Comparison of ENCODE assay signal across 35 mouse cellular contexts in genomic region chr1:78155796-78156195, GRCm38 (mm10). TPM values are rescaled to one million over a fixed set of nuclear protein-coding genes. Genes with fewer than 3 reads are reported as not detected.
DNase-seq lines count a peak whose midpoint lies in the region; ATAC-seq and TF ChIP-seq lines count a peak whose summit lies in the region.
"Had no signal": no experiment of that assay in that cellular context is flagged by ENCODE, and none has a peak within 500 bp of the region (broad histone marks: within the 10 kb centered on the region; RNA-seq: fewer than 3 reads in every experiment).

No protein-coding gene starts in this region.

- H3K27ac ChIP-seq in kidney, embryonic 16.5 days (ENCODE audit: low read length): no peak overlapping the region
- H3K27ac ChIP-seq in liver, adult 2 months (replicated peaks; ENCODE audit: insufficient read depth, low read depth, low read length): no peak overlapping the region
- H3K27ac ChIP-seq in liver, embryonic 11.5 days (ENCODE audit: low read depth, low read length): no peak overlapping the region
- H3K27ac ChIP-seq in heart, embryonic 10.5 days: no peak overlapping the region
- H3K27ac ChIP-seq: embryonic facial prominence, embryonic 12.5 days; hindbrain, embryonic 12.5 days; hindbrain, postnatal 0 days; intestine, embryonic 15.5 days; kidney, postnatal 0 days; layer of hippocampus, adult 2 months; left cerebral cortex, adult 2 months; limb, embryonic 12.5 days; liver, embryonic 12.5 days; midbrain, embryonic 12.5 days; neural tube, embryonic 12.5 days had no signal

- no peak for ATAC-seq in kidney, embryonic 16.5 days (ENCODE audit: low FRiP score, low TSS enrichment)
- ATAC-seq in liver, embryonic 11.5 days (replicated peaks; ENCODE audit: low FRiP score): no peak
- ATAC-seq: CD4-positive, CD25-positive, alpha-beta regulatory T cell, adult 4 months; forebrain, embryonic 14.5 days; hindbrain, postnatal 0 days; intestine, embryonic 15.5 days; liver, embryonic 12.5 days; liver, postnatal 0 days had no signal

- no peak for TF ChIP-seq POLR2A in liver, adult 2 months (IDR thresholded peaks at IDR 0.05; ENCODE audit: extremely low read depth, insufficient read depth, low read length)

- H3K79me2 ChIP-seq in liver, adult 2 months (ENCODE audit: control insufficient read depth, insufficient read depth, low read length): no peaks in the 10 kb centered on the region

- no peak overlapping the region for H3K4me3 ChIP-seq in kidney, embryonic 16.5 days (ENCODE audit: low read length)
- H3K4me3 ChIP-seq in liver, adult 2 months (ENCODE audit: insufficient read depth, low read depth, low read length): no peak overlapping the region
- no peak overlapping the region for H3K4me3 ChIP-seq in liver, embryonic 11.5 days (ENCODE audit: low read depth, low read length)
- no peak overlapping the region for H3K4me3 ChIP-seq in heart, embryonic 10.5 days
- H3K4me3 ChIP-seq: embryonic facial prominence, embryonic 12.5 days; hindbrain, embryonic 12.5 days; intestine, embryonic 15.5 days; layer of hippocampus, adult 2 months; left cerebral cortex, adult 2 months; limb, embryonic 12.5 days; liver, embryonic 12.5 days; megakaryocyte, embryonic 14.5 days; midbrain, embryonic 12.5 days; myocyte; neural tube, embryonic 12.5 days had no signal

- no peaks in the 10 kb centered on the region for H3K4me1 ChIP-seq in kidney, embryonic 16.5 days (ENCODE audit: insufficient read depth, low read length)
- H3K4me1 ChIP-seq in liver, adult 2 months (ENCODE audit: control insufficient read depth, insufficient read depth, low read length): no peaks in the 10 kb centered on the region; the same call in 1 of the 2 replicates
- H3K4me1 ChIP-seq in liver, embryonic 11.5 days (replicated peaks; ENCODE audit: control insufficient read depth, insufficient read depth, low read length): no peaks in the 10 kb centered on the region
- H3K4me1 ChIP-seq in heart, embryonic 10.5 days: no peaks in the 10 kb centered on the region
- H3K4me1 ChIP-seq: intestine, embryonic 15.5 days; liver, embryonic 12.5 days; megakaryocyte, embryonic 14.5 days had no signal

- WGBS in kidney, embryonic 16.5 days: 86% methylated on average over 4 of the region's 4 CpGs
- WGBS in liver, adult 2 months: 64% methylated on average over 4 of the region's 4 CpGs
- 84% methylated on average over 4 of the region's 4 CpGs for WGBS in liver, embryonic 11.5 days
- WGBS in heart, embryonic 10.5 days: 90% methylated on average over 4 of the region's 4 CpGs

- H3K9ac ChIP-seq in kidney, embryonic 16.5 days (replicated peaks; ENCODE audit: low read length): no peak overlapping the region
- no peak overlapping the region for H3K9ac ChIP-seq in liver, adult 2 months (ENCODE audit: low read depth, low read length)
- no peak overlapping the region for H3K9ac ChIP-seq in liver, embryonic 11.5 days (ENCODE audit: low read depth, low read length)
- H3K9ac ChIP-seq: embryonic facial prominence, embryonic 12.5 days; hindbrain, embryonic 12.5 days; intestine, embryonic 15.5 days; limb, embryonic 12.5 days; liver, embryonic 12.5 days; liver, postnatal 0 days; midbrain, embryonic 12.5 days; neural tube, embryonic 12.5 days had no signal

- H3K9me3 ChIP-seq in kidney, embryonic 16.5 days (ENCODE audit: low read length): no peaks in the 10 kb centered on the region
- H3K9me3 ChIP-seq in liver, embryonic 11.5 days (ENCODE audit: control insufficient read depth, low read length): no peaks in the 10 kb centered on the region
- H3K9me3 ChIP-seq in heart, embryonic 10.5 days: no peaks in the 10 kb centered on the region
- H3K9me3 ChIP-seq: embryonic facial prominence, embryonic 12.5 days; hindbrain, embryonic 12.5 days; intestine, embryonic 15.5 days; limb, embryonic 12.5 days; liver, embryonic 12.5 days; midbrain, embryonic 12.5 days; neural tube, embryonic 12.5 days had no signal

- no peaks in the 10 kb centered on the region for H3K36me3 ChIP-seq in kidney, embryonic 16.5 days (ENCODE audit: insufficient read depth, low read length)
- no peaks in the 10 kb centered on the region for H3K36me3 ChIP-seq in liver, adult 2 months (ENCODE audit: control insufficient read depth, insufficient read depth, low read length)
- no peaks in the 10 kb centered on the region for H3K36me3 ChIP-seq in liver, embryonic 11.5 days (ENCODE audit: control insufficient read depth, insufficient read depth, low read length)
- no peaks in the 10 kb centered on the region for H3K36me3 ChIP-seq in heart, embryonic 10.5 days
- H3K36me3 ChIP-seq: embryonic facial prominence, embryonic 12.5 days; hindbrain, embryonic 12.5 days; intestine, embryonic 15.5 days; limb, embryonic 12.5 days; liver, embryonic 12.5 days; midbrain, embryonic 12.5 days; neural tube, embryonic 12.5 days had no signal

- intact Hi-C loops in heart, postnatal 36 days (cut with DNase I): no loop called here

- no peak overlapping the region for H3K4me2 ChIP-seq in kidney, embryonic 16.5 days (replicated peaks; ENCODE audit: low read depth, low read length)
- H3K4me2 ChIP-seq in liver, embryonic 11.5 days: no peak overlapping the region
- H3K4me2 ChIP-seq: embryonic facial prominence, embryonic 12.5 days; hindbrain, embryonic 12.5 days; intestine, embryonic 15.5 days; limb, embryonic 12.5 days; liver, embryonic 12.5 days; midbrain, embryonic 12.5 days; neural tube, embryonic 12.5 days had no signal

- no peak for TF ChIP-seq CTCF in liver, adult 2 months (IDR thresholded peaks at IDR 0.05; ENCODE audit: low read depth, low read length)

- H3K27me3 ChIP-seq in kidney, embryonic 16.5 days (ENCODE audit: insufficient read depth, low read length): peaks cover 68% of the 10 kb centered on the region
- H3K27me3 ChIP-seq in liver, adult 2 months (ENCODE audit: control insufficient read depth, insufficient read depth, low read length): no peaks in the 10 kb centered on the region
- H3K27me3 ChIP-seq in liver, embryonic 11.5 days (replicated peaks; ENCODE audit: control insufficient read depth, insufficient read depth, low read length): peaks cover 5% of the 10 kb centered on the region; the same call in 1 of the 2 replicates
- H3K27me3 ChIP-seq in heart, embryonic 10.5 days (ENCODE audit: insufficient read depth, poor library complexity, severe bottlenecking): peaks cover 61% of the 10 kb centered on the region
- H3K27me3 ChIP-seq: megakaryocyte, embryonic 14.5 days had no signal

- peak; percentile 10 for DNase-seq in kidney, adult 11 months
- peak; percentile 75 for DNase-seq in liver, adult 2 months (ENCODE audit: extremely low read depth, low read depth, low spot score)
- no peak for DNase-seq in liver, embryonic 11.5 days (ENCODE audit: low spot score)
- DNase-seq in heart, embryonic 10.5 days (ENCODE audit: low spot score): peak; percentile 48
- peak; percentile 8 to 16 for DNase-seq in heart, postnatal 36 days
- no peak for DNase-seq in urinary bladder, postnatal 25 days (ENCODE audit: low spot score)
- DNase-seq: adrenal gland, postnatal 25 days; cerebellum, adult 11-12 months; cerebellum, adult 9-11 months; embryo, embryonic 11 days; gastrocnemius, postnatal 14 days; liver, postnatal 0 days; lung, postnatal 10 days; thymus, postnatal 4 days had no signal

RNA-seq across cellular contexts. Expression of gene Pax3, which starts 41.1 kb away (rescaled TPM):
- polyA plus RNA-seq in kidney, embryonic 16.5 days (2015; fragmentation: Nextera tagmentation; extraction: Ambion mirVana): 0.05 TPM in 1 of 2 replicates, not detected in the other
- total RNA-seq in liver, adult 2 months (2014; rRNA removed): not detected in 2 replicates
- polyA plus RNA-seq in liver, adult 2 months (2012; rRNA removed): not detected in 2 replicates
- 0.44 and 0.55 TPM in 2 replicates for polyA plus RNA-seq in liver, embryonic 11.5 days (2014; fragmentation: Nextera tagmentation; extraction: Ambion mirVana)
- polyA plus RNA-seq in heart, embryonic 10.5 days (2016; fragmentation: Nextera tagmentation; extraction: Ambion mirVana): 0.28 and 1.9 TPM in 2 replicates
- not detected for total RNA-seq in heart, postnatal 36 days (2021)
- total RNA-seq: adrenal gland, adult 18-20 months; adrenal gland, postnatal 25 days; gastrocnemius, postnatal 14 days; granulocyte monocyte progenitor cell, adult 5-6 weeks; layer of hippocampus, adult 2 months; layer of hippocampus, postnatal 14 days; left cerebral cortex, adult 2 months; left cerebral cortex, postnatal 25 days had no signal
- polyA plus RNA-seq: CD4-positive, CD25-positive, alpha-beta regulatory T cell, adult 4 months; intestine, embryonic 15.5 days; kidney, postnatal 0 days; liver, postnatal 0 days; stomach, embryonic 14.5 days had no signal

Comparison
In these comparisons a context has a peak if more than half of its experiments do, and no peak if none do; other contexts are left out.
1. DNase-seq: peak in kidney, adult 11 months (single experiment), liver, adult 2 months (single experiment), heart, embryonic 10.5 days (single experiment) and heart, postnatal 36 days (2 of 2); none in liver, embryonic 11.5 days (single experiment) and urinary bladder, postnatal 25 days (single experiment).